Mouse (Mus musculus) G1E (cell line): ENCODE measurements around the gene Ccdc69. TPM values are rescaled to one million over a fixed set of nuclear protein-coding genes. Genes with fewer than 3 reads are reported as not detected.
"Not testable (repeated sequence)": the region's sequence is repeated elsewhere in the genome, so short reads cannot be mapped to it uniquely, and the experiment has no call there.

Source experiments
- ATAC-seq: 2 replicates; pipeline ENCODE4 v1.8.0; 2016; ENCODE audit warnings: mild to moderate bottlenecking; ENCODE audit not compliant: insufficient number of reproducible peaks, poor library complexity, low FRiP score, severe bottlenecking; ENCODE audit errors: extremely low read depth
- DNase-seq: peaks from one replicate; pipeline ENCODE4 v3.0.0; 2012; ENCODE audit warnings: low spot score
- H3K27me3 ChIP-seq: 2 replicates; pipeline ENCODE4 v1.6.1; 2012; ENCODE audit warnings: mild to moderate bottlenecking, low read length, inconsistent platforms; ENCODE audit not compliant: insufficient read depth
- H3K36me3 ChIP-seq: replicated peaks from 2 replicates; pipeline ENCODE3; 2012; ENCODE audit warnings: mild to moderate bottlenecking, inconsistent platforms
- H3K4me1 ChIP-seq: 2 replicates; pipeline ENCODE4 v1.6.1; 2012; ENCODE audit warnings: low read depth, low read length, inconsistent platforms, mixed read lengths; ENCODE audit not compliant: insufficient read depth
- H3K4me3 ChIP-seq: 2 replicates; pipeline ENCODE4 v1.5.1; 2012; ENCODE audit warnings: low read depth, mild to moderate bottlenecking, inconsistent platforms, low read length, moderate library complexity, mixed read lengths
- H3K9me3 ChIP-seq: replicated peaks from 2 replicates; pipeline ENCODE4 v1.6.1; 2012; ENCODE audit warnings: inconsistent platforms
- CTCF ChIP-seq: IDR thresholded peaks from 2 replicates; pipeline ENCODE4 v1.5.1; 2012; ENCODE audit warnings: low read depth, low read length, inconsistent platforms, mixed read lengths
- GATA1 ChIP-seq: IDR thresholded peaks from 2 replicates; pipeline ENCODE4 v1.6.1; 2012; ENCODE audit warnings: borderline replicate concordance, low read length, inconsistent platforms, mixed read lengths
- GATA2 ChIP-seq: IDR thresholded peaks from 2 replicates; pipeline ENCODE4 v1.6.1; 2012; ENCODE audit warnings: low read depth, low read length, inconsistent platforms, borderline replicate concordance
- POLR2AphosphoS5 ChIP-seq: IDR thresholded peaks from 2 replicates; pipeline ENCODE4 v1.6.1; 2012; ENCODE audit warnings: low read depth, low read length, inconsistent platforms; ENCODE audit not compliant: insufficient replicate concordance
- TAL1 ChIP-seq: conservative IDR thresholded peaks from 2 replicates; pipeline ENCODE4 v1.6.1; 2012; ENCODE audit warnings: low read depth, low read length, inconsistent platforms, mixed read lengths
- polyA plus RNA-seq: library from polyadenylated mRNA; stranded (reverse); fragments of >175 nt; gene quantifications from 2 replicates; pipeline ENCODE4 v1.2.3, GENCODE M21; 2012
- total RNA-seq, 2 experiments: library from RNA; stranded (forward) in 1 of 2; stranded (reverse) in 1 of 2; fragments of 200-1000 nt in 1 of 2; fragments of >200 nt in 1 of 2; fragmentation: Nextera tagmentation in 1 of 2; gene quantifications; 2 replicates each; pipeline ENCODE4 v1.2.3; 2014 to 2017

The Ccdc69 gene
- total and polyA plus RNA-seq, 3 experiments = not detected

GRCm38 (mm10) chr11:55114291-55114690, 36.4 kb upstream of the Ccdc69 start:
- no peak for TF ChIP-seq TAL1
- TF ChIP-seq GATA2 = no peak
- no peak for TF ChIP-seq GATA1
- no peak for TF ChIP-seq POLR2AphosphoS5
- no peak for TF ChIP-seq CTCF
- Histone ChIP-seq H3K4me1 (peaks cover 3% of the 10 kb centered on the region), H3K4me3 (no peak overlapping the region), H3K36me3 (no peaks in the 10 kb centered on the region), H3K9me3 (no peaks in the 10 kb centered on the region), H3K27me3 (no peaks in the 10 kb centered on the region)
- ATAC-seq (no peak), DNase-seq (no peak)

DNA sequence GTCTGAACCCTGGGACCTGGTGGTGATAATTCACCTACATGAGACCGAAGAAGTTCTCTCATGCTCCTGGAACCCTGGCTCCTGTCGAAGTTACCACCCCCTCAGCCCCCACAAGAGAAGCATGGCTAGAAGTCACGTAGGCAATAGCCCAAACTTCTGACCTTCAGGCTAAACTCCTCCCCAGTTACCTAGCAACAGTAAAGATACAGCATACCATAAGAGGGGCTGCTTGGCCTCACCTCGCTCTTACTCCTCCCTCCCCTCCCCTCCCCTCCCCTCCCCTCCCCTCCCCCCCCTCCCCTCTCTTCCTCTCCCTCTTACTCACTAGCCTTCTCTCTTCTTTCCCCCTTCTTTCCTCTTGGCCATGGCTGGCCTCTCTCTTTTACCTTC, 35.9 kb upstream of the Ccdc69 start:
- H3K4me3 ChIP-seq = not testable (repeated sequence)

DNA sequence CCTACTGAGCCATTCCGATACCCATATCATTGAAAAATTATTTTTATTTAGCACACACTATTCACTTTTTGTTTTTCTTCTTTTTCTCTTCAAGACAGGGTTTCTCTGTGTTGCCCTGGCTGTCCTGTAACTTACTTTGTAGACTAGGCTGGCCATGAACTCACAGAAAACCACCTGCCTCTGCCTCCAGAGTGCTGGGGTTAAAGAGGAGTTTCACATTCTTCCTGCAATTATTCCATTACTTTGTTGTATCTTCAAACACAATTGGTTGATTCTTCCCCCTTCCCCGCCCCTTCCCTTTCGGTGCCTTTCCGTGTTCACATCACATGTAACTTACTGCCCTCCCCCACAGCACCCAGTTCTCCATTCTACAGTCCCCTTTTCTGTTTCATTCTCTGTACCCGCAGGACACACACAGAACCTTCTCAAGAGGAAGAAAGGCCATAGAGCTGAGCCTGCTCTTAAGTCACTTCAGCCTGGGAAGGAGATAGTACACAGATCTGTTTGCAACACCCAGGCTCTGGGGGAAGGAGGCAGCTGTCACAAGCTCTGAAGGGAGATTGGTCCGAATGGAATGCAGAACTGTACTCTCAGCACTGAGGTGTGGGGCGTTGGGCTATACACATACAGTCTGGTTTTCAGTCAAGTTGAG, 35.4 kb upstream of the Ccdc69 start:
- H3K36me3 ChIP-seq = no peaks in the 10 kb centered on the region
- peaks cover 3% of the 10 kb centered on the region for H3K4me1 ChIP-seq
- no peak for DNase-seq
- TF ChIP-seq POLR2AphosphoS5 (no peak), TAL1 (no peak), CTCF (no peak), GATA1 (no peak), GATA2 (no peak)
- no peaks in the 10 kb centered on the region; the same call in 1 of the 2 replicates for H3K27me3 ChIP-seq
- ATAC-seq = no peak
- no peaks in the 10 kb centered on the region for H3K9me3 ChIP-seq
- no peak overlapping the region; the same call in 1 of the 2 replicates for H3K4me3 ChIP-seq

More for the DNA sequence above, 35.9 kb upstream of the Ccdc69 start:
- not testable (repeated sequence) for H3K9me3 ChIP-seq, H3K36me3 ChIP-seq, ATAC-seq, DNase-seq, H3K4me1 ChIP-seq, H3K27me3 ChIP-seq

GRCm38 (mm10) chr11:55110566-55111169, 32.7 kb upstream of the Ccdc69 start:
- ATAC-seq (no peak), DNase-seq (no peak)
- H3K27me3 ChIP-seq = no peaks in the 10 kb centered on the region; the same call in 1 of the 2 replicates
- no peaks in the 10 kb centered on the region for H3K36me3 ChIP-seq
- H3K4me3 ChIP-seq = no peak overlapping the region
- H3K4me1 ChIP-seq = peaks cover 3% of the 10 kb centered on the region
- H3K9me3 ChIP-seq = no peaks in the 10 kb centered on the region
- TF ChIP-seq GATA2 (no peak), TAL1 (no peak), POLR2AphosphoS5 (no peak), CTCF (no peak), GATA1 (no peak)

DNA sequence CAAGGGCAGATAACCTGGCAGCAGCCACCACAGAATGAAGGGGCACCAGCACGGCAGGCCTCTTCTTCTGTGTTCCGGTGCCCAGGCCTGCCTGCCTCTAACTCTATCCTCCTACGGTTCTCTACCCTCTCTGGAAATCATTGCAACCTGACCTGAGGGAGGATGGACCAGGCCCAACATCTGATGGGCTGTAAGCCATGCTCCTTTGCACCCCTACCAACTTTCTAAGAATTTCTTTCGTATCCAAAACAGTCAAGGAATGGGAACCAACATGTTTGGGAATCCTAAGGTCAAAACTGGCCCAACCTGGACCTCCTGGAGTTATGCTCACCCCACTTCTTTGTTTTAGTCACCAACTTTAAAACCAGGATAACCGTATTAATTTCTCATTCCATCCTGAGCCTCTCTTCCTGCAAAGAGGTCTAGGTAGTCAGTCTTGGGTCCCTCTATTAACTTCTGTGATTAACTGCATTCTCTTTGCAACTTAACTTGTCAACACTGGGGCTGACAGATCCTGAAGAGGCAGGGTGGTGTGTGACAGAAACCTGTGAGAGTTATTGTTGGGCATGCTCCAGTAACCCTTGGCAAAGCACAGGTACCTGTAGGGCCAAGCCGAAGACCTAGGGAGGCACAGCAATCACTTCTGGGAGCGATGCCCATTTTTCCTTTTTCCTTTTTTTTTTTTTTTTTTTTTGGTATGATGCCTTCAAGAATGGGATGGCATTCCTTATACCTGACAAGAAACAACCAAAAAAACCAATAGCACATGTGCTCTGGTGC, 31.8 kb upstream of the Ccdc69 start:
- H3K36me3 ChIP-seq = no peaks in the 10 kb centered on the region
- DNase-seq = no peak

DNA sequence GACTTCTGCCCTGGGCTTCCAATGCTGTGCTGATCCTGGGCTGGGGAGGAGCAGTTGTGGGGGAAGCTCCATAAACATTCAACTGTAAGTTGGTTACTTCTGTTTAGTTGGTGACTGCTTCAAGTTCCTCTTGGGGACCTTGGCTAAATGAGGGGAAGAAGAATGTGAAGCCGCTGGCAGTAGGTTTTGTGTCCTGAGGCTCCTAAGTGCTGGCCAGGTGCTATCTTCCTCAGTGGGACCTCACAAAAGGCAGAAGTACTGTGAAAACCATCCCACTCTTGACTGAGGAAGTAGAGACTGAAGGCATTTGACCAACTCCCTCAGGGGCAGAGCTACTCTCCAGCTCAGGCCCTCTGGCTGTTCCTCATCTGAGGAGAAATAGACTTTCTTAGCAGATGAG, 28.7 kb upstream of the Ccdc69 start:
- TF ChIP-seq TAL1 (no peak), GATA1 (no peak), GATA2 (no peak), CTCF (no peak), POLR2AphosphoS5 (no peak)
- no peak for ATAC-seq
- no peak overlapping the region for H3K4me3 ChIP-seq
- no peaks in the 10 kb centered on the region for H3K36me3 ChIP-seq
- H3K9me3 ChIP-seq = no peaks in the 10 kb centered on the region
- no peak for DNase-seq
- no peaks in the 10 kb centered on the region for H3K4me1 ChIP-seq
- peaks cover under 1% of the 10 kb centered on the region for H3K27me3 ChIP-seq

More for the DNA sequence above, 31.8 kb upstream of the Ccdc69 start:
- no peak for TF ChIP-seq GATA1
- no peak for TF ChIP-seq TAL1
- TF ChIP-seq CTCF = no peak
- no peaks in the 10 kb centered on the region for H3K9me3 ChIP-seq
- ATAC-seq = no peak
- no peak overlapping the region for H3K4me3 ChIP-seq
- no peaks in the 10 kb centered on the region; the same call in 1 of the 2 replicates for H3K27me3 ChIP-seq
- H3K4me1 ChIP-seq = peaks cover 3% of the 10 kb centered on the region
